Mouse (Mus musculus) cerebellum, postnatal 25 days (tissue): Measurements from ENCODE around the gene Ptgdr2.

ENCODE experiments used
- DNase-seq, 2 experiments: peaks; one replicate each; pipeline ENCODE4 v3.0.0; 2021; ENCODE audit warnings: mixed read lengths in 2 of 2

The Ptgdr2 gene

GRCm38 (mm10) chr19:10935029-10935428, 1.9 kb upstream of the Ptgdr2 start:
- no peak for DNase-seq

DNA sequence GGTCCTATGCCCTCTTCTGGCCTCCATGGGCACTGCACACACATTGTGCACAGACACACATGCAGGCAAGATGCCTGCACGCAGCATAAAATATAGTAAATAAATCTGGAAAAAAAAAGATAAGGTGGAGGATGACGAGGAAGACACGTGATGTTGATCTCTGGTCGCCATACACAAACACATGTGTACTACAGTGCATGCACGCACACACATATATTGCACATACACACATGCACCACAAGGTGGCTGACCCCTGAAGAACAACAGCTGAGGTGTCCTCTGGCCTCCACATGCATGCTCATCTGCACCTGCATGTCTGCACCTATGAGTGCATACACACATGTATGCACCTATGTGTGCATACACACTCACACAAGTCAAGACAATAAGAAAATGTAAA, 883 bp upstream of the Ptgdr2 start:
- DNase-seq: no peak

DNA sequence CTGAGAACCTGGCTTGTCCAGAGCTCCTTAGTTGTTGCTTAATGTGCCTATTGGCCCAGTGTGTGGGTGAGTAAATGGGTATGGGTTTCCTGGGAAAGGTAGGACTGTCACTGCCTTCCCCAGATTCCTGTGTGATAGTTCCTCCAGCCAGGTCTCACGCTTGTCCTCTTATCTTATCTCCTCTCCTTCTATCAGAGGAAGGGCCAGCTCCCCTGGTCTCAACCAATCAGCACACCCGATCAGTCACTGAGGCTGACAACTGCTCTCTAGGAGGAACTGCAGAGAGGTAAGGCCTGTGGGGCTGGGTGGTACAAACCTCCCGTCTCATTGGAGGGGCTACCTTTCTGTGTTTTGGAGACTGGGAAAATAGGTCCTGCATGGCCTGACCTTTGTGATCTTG, 1.8 kb downstream of the Ptgdr2 start:
- DNase-seq: no peak

DNA sequence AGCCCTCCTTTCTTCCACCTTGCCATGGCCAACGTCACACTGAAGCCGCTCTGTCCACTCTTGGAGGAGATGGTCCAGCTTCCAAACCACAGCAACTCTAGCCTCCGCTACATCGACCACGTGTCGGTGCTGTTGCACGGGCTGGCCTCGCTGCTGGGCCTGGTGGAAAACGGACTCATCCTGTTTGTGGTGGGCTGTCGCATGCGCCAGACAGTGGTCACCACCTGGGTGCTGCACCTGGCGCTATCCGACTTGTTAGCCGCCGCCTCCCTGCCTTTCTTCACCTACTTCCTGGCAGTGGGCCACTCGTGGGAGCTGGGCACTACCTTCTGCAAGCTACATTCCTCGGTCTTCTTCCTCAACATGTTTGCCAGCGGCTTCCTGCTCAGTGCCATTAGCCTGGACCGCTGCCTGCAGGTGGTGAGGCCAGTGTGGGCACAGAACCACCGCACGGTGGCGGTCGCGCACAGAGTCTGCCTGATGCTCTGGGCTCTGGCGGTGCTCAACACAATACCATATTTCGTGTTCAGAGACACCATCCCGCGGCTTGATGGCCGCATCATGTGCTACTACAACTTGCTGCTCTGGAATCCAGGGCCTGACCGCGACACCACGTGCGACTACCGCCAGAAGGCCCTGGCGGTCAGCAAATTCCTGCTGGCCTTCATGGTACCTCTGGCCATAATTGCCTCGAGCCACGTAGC, 3.3 kb downstream of the Ptgdr2 start:
- peak; percentile 89 to 93 for DNase-seq

DNA sequence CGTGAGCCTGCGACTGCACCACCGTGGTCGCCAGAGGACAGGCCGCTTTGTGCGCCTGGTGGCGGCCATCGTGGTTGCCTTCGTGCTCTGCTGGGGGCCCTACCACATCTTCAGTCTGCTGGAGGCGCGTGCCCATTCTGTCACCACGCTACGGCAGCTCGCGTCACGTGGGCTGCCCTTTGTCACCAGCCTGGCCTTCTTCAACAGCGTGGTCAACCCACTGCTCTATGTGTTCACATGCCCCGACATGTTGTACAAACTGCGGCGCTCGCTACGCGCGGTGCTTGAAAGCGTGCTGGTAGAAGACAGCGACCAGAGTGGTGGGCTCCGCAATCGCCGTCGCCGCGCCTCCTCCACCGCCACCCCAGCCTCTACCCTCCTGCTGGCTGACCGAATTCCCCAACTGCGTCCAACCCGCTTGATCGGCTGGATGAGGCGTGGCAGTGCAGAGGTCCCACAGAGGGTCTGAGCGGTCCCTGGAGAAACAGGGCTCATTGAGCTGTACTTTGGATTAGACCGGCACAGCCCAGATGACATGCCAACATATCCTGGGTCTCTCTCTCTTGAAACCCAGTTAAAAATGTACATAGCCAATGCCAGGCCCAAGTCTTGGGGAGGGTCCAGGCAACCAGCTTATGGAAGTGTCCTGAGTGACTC, 4.0 kb downstream of the Ptgdr2 start:
- peak in 1 of 2 experiments; percentile 46 for DNase-seq

DNA sequence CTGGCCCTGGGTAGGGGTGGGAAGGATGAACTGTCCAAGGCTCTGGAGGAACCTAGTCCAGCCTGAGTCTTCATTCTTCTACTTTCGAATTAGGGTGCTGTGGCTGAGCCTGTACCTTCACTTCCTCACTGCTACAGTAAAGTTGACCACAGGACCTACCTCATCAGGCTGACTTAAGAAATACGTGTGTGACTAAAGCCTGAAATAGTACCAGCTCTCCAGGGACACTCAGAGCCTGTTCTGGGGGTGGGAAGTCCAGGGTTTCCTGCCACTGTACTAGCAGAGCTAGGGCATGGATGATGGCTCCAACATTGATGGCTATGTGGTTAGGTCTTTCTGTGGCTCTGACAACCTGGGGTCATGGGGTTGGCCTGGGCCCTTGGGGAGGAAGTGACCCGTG, 7.0 kb downstream of the Ptgdr2 start:
- DNase-seq: no peak

- DNase-seq: peak in 1 of 2 experiments; percentile 22
These were observed 9.5 kb downstream of the Ptgdr2 start for GRCm38 (mm10) chr19:10946506-10946905.

- no peak for DNase-seq
These were observed 10.3 kb downstream of the Ptgdr2 start for GRCm38 (mm10) chr19:10947219-10947618.

DNA sequence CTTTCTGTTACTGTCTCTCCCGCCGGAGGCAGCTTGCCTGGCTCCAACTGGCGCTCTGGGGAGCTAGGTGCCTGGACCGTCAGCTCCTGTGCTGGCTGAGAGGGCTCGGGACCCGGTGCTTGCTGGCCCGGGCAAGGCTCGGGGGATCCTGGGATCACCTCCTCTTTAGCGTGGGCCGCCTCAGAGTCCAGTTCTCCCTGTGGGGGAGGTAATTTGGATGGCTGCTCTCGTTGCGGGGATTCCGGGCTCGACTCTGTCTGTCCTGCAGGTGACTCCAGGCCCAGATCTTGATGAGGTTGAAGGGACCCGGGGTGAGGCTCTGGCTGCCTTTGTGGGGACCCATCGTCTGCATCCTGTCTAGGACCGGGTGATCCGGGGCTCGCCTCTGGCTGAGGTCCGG, 11.5 kb downstream of the Ptgdr2 start:
- peak in 1 of 2 experiments; percentile 23 for DNase-seq

- DNase-seq: peak; percentile 94 to 98
These were observed 12.2 kb downstream of the Ptgdr2 start, which contains the start of gene Ccdc86 for GRCm38 (mm10) chr19:10949112-10949511. TSS of gene Ccdc86 (minus strand) at chr19:10949266.

DNA sequence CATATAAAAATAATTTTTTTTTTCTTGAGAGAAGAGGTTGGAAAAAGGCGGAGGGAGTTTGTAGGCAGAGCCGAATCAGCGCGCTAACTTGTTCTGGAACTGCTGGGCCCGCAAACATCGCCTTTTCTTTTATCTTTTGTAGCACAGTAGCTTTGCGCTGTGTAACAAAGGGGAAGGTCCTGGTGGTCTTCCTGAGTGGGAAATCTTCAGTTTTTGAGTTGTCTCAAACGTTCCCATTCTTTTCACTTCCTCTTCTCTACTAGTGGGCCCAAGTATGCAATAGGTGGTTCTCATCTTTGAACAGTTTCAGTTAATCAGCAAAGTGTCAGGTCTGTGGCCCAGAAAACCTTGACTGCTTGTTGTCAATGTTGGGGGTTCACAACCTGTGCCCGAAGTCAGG, 12.6 kb downstream of the Ptgdr2 start:
- no peak for DNase-seq

DNA sequence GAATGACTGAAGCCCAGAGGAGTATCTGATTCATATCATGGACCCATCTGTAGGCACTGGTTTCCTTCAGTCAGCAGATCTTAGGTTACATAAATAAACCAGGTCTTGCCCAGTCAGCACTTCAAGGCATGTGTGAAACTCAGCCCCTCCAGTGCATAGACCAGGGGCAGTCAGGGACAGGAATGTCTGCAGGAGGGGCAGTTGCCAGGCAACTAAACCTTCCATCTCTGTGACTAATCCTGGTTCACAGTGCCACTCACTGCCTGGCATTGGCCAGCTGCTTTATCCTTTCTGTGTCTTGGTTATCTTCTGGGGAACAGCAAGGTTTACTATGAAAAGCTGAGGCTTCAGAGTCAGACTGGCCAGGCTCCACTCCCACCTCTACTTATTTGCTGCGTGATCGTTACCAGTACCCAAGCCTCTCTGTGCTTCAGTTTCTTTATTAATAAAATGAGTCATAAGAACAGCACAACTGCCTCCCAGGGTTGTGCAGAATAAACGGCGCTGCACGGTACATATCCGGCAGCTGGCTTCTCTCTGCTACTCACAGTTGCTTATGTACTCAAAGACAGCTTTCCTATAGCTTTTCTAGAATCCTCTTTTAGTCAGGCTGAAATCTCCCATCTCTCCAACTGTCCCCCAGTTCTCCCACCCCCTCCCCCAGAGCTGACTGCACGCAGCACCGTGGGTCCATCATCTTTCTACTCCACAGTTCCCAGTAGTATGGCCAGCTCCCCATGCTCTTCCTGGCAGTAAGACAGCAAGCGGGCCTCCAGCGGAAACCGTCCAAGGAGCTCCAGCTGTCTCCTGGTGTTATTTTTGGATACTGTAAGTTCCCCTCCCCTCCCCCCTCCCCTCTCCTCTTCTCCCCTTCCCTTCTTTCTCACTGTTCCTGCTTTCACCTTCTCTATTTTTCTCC, 15.3 kb downstream of the Ptgdr2 start:
- peak in 1 of 2 experiments; percentile 16 for DNase-seq

DNA sequence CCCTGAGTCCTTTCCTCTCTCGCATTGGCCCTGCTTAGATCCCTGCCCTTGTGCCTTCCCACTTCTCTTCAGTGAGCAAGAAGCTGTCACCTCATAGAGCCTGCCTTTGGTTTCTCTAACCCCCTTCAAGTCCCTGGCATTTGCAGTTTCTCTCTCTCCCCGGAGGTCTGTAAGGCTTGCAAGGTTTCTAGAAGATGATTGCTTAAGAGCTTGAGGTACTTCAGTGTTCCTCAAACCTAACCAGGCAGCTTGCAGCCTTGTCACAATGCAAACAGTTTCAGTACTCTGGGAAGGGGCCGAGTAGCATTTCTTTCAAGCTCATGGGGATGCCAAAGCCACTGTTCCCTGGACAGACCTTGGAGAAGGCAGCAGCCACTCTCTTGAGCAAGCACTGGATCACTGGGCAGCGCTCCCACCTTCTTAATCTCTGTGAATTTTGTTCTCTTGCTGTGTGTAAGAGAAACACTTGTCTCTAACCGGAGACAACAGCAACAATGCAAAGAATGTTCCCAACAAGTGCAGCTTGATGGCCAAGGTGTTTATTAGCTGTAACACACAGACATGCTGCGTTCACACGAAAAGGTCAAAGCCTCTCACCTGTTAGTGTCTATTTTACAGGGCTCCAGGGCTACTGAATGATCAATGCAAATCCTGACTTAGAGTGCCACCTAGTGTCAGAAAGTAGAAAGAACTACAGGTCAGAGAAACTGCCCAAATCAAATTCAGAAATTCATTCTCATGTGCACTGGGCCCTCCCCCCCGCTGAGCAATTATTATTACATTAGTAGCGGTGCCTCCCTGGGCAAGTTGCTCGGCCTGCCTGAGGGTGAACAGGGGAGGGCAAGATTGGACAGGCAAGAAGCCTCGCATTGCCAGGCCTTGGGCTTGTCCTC, 22.4 kb downstream of the Ptgdr2 start:
- DNase-seq: peak; percentile 46 to 68

GRCm38 (mm10) chr19:10959978-10960346, 23.0 kb downstream of the Ptgdr2 start:
- DNase-seq: no peak

DNA sequence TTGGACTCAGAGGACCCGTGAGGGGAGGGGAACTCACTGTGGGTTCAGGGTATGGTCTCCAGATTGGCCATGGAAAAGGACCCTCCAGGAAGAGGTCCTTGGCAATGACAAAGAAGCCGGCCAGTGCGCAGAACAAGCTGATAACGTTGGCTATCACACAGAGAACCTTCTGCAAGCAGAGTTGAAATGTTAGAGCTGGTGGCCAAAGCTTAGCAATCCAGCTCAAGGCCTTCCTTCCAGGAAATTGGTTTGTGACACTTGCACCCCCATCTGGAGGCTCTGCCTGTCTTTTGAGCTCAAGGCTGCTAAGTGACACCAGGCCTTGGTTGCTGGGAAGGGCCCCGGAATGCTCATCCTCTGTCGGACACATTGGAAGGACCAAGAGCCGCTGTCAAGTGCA, 28.8 kb downstream of the Ptgdr2 start:
- no peak for DNase-seq

DNA sequence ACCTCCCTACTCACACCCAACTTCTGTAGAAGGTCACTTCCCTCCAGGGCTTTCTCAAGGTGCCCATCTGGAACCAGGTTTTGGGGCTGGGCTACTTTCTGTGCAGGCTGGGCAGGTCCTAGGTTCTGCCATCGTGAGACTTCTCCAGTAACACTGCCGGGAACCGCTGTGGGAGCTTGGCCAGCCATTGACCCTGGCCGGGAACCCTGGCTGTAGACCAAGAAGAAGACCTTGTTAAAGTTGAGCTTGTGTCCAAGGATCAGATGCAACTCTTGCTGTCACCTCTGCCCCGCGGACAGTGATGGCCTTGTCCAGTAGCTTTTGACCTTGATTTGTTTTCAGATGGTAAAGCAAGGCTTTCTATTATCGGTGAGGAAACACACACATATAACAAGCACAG, 31.6 kb downstream of the Ptgdr2 start:
- no peak for DNase-seq

DNA sequence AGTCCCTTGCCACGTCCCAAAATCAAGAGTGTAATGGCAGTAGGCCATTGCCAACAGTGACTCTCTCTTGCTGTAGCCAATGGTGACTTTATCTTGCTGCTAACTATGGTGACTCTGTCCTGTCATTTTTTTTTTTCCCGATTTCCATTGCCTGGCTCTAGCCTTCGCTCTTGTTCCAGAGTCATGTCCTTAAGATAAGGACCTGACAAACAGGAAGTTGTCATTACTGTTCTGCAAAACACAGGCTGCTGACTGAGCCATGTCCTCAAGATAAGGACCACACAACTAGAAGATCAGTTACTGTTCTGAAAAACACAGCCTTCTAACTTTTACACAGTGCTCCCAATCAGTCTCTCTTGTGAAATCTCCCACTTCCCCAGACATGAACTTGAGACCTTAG, 33.5 kb downstream of the Ptgdr2 start:
- no peak for DNase-seq

DNA sequence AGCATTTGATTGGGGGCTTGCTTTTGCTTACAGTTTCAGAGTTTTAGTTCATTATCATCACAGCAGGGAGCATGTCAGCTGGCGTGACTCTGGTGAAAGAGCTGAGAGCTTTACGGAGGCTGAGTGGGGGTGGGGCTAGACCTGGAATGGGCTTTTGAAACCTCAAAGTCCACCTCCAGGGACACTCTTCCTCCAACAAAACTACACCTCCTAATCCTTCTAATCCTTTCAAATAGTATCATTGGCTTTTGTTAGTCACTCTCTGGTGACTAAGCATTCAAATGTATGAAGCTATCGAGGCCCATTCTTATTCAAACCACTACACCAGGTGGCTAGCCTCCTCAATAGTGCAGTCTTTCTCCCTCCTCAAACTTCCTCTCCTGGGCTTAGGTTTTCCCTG, 35.7 kb downstream of the Ptgdr2 start:
- DNase-seq: no peak

GRCm38 (mm10) chr19:10973187-10973586, 36.2 kb downstream of the Ptgdr2 start:
- no peak for DNase-seq

DNA sequence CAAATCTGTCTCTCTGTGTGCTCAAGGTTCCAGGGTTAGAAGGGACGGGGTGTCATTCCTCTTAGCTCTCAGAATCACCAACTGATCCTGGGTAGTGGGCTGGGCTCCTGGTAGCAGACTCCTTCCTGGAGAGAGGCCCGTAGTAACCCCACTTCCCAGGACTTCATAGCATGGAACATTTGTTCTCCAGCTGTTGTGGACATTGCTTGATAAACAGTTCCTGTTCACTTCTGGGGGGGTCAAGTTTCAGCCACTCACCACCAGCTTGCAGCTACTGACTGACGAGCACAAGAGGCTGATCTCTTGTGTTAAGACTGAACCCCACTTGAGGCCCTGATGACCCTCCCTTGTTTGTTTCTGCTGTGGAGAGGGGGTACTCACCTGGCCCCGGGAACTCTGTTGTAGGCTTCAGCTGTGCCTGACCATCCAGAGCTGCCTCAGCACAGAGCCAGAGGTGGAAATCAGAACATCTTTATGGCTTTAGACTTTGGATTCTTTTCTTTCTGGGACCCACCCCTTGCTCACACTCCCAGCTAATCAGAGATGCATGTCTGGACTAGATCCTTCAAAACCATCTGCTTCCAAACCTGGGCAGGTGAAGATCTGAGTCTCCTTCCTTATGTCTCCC, 37.4 kb downstream of the Ptgdr2 start, which contains the start of gene Ms4a10:
Gene Ms4a10, minus strand, starts transcription at position 433 of the 628 bp plus-strand sequence.
- DNase-seq: no peak

- DNase-seq: no peak
These were observed 38.2 kb downstream of the Ptgdr2 start for GRCm38 (mm10) chr19:10975187-10975586.

- no peak for DNase-seq
These were observed 39.4 kb downstream of the Ptgdr2 start for GRCm38 (mm10) chr19:10976318-10976717.
